8 mouse cellular contexts compared by ENCODE assay signal in genomic region chr1:119048547-119048946, GRCm38 (mm10). TPM values are rescaled to one million over a fixed set of nuclear protein-coding genes. Genes with fewer than 3 reads are reported as not detected.
DNase-seq lines count a peak whose midpoint lies in the region; ATAC-seq lines count a peak whose summit lies in the region.

No protein-coding gene starts in this region.

- H3K4me2 ChIP-seq in heart, embryonic 11.5 days: peak overlapping the region; percentile 84
- peak overlapping the region; percentile 51 for H3K4me2 ChIP-seq in hindbrain, embryonic 11.5 days (replicated peaks; ENCODE audit: low read depth, low read length)
- H3K4me2 ChIP-seq in midbrain, embryonic 15.5 days: peak overlapping the region; percentile 96

- H3K27me3 ChIP-seq in heart, embryonic 11.5 days (ENCODE audit: control insufficient read depth, insufficient read depth, low read length): peaks cover 29% of the 10 kb centered on the region
- no peaks in the 10 kb centered on the region; the same call in 1 of the 2 replicates for H3K27me3 ChIP-seq in hindbrain, embryonic 11.5 days (ENCODE audit: control insufficient read depth, insufficient read depth, low read length)
- peaks cover 19% of the 10 kb centered on the region for H3K27me3 ChIP-seq in midbrain, embryonic 15.5 days (replicated peaks)

- H3K27ac ChIP-seq in heart, embryonic 11.5 days (ENCODE audit: low read depth, low read length): no peak overlapping the region
- peak overlapping the region; percentile 96 for H3K27ac ChIP-seq in hindbrain, embryonic 11.5 days (ENCODE audit: low read depth, low read length)
- 0 out of 2 replicates have a peak overlapping the region, but pooled peaks have one; percentile 81 for H3K27ac ChIP-seq in midbrain, embryonic 15.5 days

- 0 out of 2 replicates have a peak overlapping the region, but pooled peaks have one; percentile 4 for H3K9ac ChIP-seq in heart, embryonic 11.5 days (ENCODE audit: low read depth, low read length)
- H3K9ac ChIP-seq in hindbrain, embryonic 11.5 days (ENCODE audit: low read depth, low read length): peak overlapping the region; percentile 61
- H3K9ac ChIP-seq in midbrain, embryonic 15.5 days: no peak overlapping the region

- peak overlapping the region; percentile 2; the same call in 1 of the 2 replicates for H3K4me3 ChIP-seq in heart, embryonic 11.5 days (ENCODE audit: low read depth, low read length)
- H3K4me3 ChIP-seq in hindbrain, embryonic 11.5 days (ENCODE audit: low read depth, low read length): peak overlapping the region; percentile 17; the same call in 1 of the 2 replicates
- H3K4me3 ChIP-seq in midbrain, embryonic 15.5 days: peak overlapping the region; percentile 53

- no peak for DNase-seq in heart, adult 18-20 months
- peak; percentile 50 for DNase-seq in R1 (ENCODE audit: low read depth, low spot score)
- DNase-seq in hindbrain, embryonic 11.5 days (ENCODE audit: low spot score): peak; percentile 56
- no peak for DNase-seq in thymus, postnatal 0 days (ENCODE audit: low spot score)
- DNase-seq in urinary bladder, adult 2 months (ENCODE audit: low spot score): no peak
- DNase-seq in urinary bladder, postnatal 25 days (ENCODE audit: low spot score): no peak

- peaks cover 15% of the 10 kb centered on the region for H3K4me1 ChIP-seq in heart, embryonic 11.5 days (ENCODE audit: control insufficient read depth, insufficient read depth, low read length)
- H3K4me1 ChIP-seq in hindbrain, embryonic 11.5 days (replicated peaks; ENCODE audit: control insufficient read depth, insufficient read depth, low read length): peaks cover 8% of the 10 kb centered on the region
- H3K4me1 ChIP-seq in midbrain, embryonic 15.5 days: peaks cover 51% of the 10 kb centered on the region

- ATAC-seq in heart, embryonic 11.5 days (replicated peaks; ENCODE audit: insufficient number of reproducible peaks, low FRiP score, low TSS enrichment): no peak
- no peak for ATAC-seq in hindbrain, embryonic 11.5 days (ENCODE audit: low FRiP score)
- no peak for ATAC-seq in midbrain, embryonic 15.5 days (replicated peaks)

- no peaks in the 10 kb centered on the region for H3K36me3 ChIP-seq in heart, embryonic 11.5 days (ENCODE audit: control insufficient read depth, insufficient read depth, low read length)
- H3K36me3 ChIP-seq in hindbrain, embryonic 11.5 days (ENCODE audit: control insufficient read depth, insufficient read depth, low read length): no peaks in the 10 kb centered on the region
- no peaks in the 10 kb centered on the region for H3K36me3 ChIP-seq in midbrain, embryonic 15.5 days (replicated peaks)

- 3% methylated on average over 6 of the region's 6 CpGs for WGBS in heart, embryonic 11.5 days (ENCODE audit: insufficient replicate concordance)
- WGBS in hindbrain, embryonic 11.5 days: 1% methylated on average over 6 of the region's 6 CpGs
- WGBS in midbrain, embryonic 15.5 days: 2% methylated on average over 6 of the region's 6 CpGs

- no peaks in the 10 kb centered on the region for H3K9me3 ChIP-seq in heart, embryonic 11.5 days (replicated peaks; ENCODE audit: control insufficient read depth, low read length)
- H3K9me3 ChIP-seq in hindbrain, embryonic 11.5 days (ENCODE audit: control insufficient read depth, low read length): no peaks in the 10 kb centered on the region
- no peaks in the 10 kb centered on the region for H3K9me3 ChIP-seq in midbrain, embryonic 15.5 days

RNA-seq across cellular contexts. Expression of gene Gli2, which starts 4.9 kb away (rescaled TPM):
- polyA plus RNA-seq in heart, embryonic 11.5 days (2014; fragmentation: Nextera tagmentation; extraction: Ambion mirVana): 3.3 and 4.1 TPM in 2 replicates
- total RNA-seq in heart, adult 18-20 months (2021): 1 to 10 TPM; 1.0 to 1.2 TPM
- 7.1 and 8.7 TPM in 2 replicates for polyA plus RNA-seq in hindbrain, embryonic 11.5 days (2014; fragmentation: Nextera tagmentation; extraction: Ambion mirVana)
- polyA plus RNA-seq in midbrain, embryonic 15.5 days (2015; fragmentation: Nextera tagmentation; extraction: Ambion mirVana): 1.6 and 2.6 TPM in 2 replicates
- polyA plus RNA-seq in thymus, postnatal 0 days (2015; fragmentation: Nextera tagmentation; extraction: Ambion mirVana): 0.66 and 0.68 TPM in 2 replicates
- polyA plus RNA-seq in urinary bladder, adult 2 months (2012; rRNA removed): 4.6 and 10.9 TPM in 2 replicates

Comparison
In these comparisons a context has a peak if more than half of its experiments do, and no peak if none do; other contexts are left out.
1. H3K4me3 ChIP-seq: peak in every context shown above with its lines; median percentile 53 in midbrain, embryonic 15.5 days; 17 in hindbrain, embryonic 11.5 days; 2 in heart, embryonic 11.5 days.
2. DNase-seq: peak in R1 (single experiment) and hindbrain, embryonic 11.5 days (single experiment); none in heart, adult 18-20 months (0 of 2), thymus, postnatal 0 days (single experiment), urinary bladder, adult 2 months (single experiment) and urinary bladder, postnatal 25 days (single experiment).
3. Peak in every context shown above with its lines, with median percentiles within 50 percentile points of each other: H3K4me2 ChIP-seq.